Mouse (Mus musculus) neural tube, embryonic 12.5 days (tissue): ENCODE measurements around the gene Tunar. TPM values are rescaled to one million over a fixed set of nuclear protein-coding genes. Genes with fewer than 3 reads are reported as not detected.

Source experiments
- ATAC-seq: fragments of 200-750 bp; cut with Nextera tagmentation; 2 replicates; pipeline ENCODE4 v1.8.0; 2017; ENCODE audit warnings: low read depth, mild to moderate bottlenecking, moderate TSS enrichment, moderate library complexity; ENCODE audit not compliant: low FRiP score
- H3K27ac ChIP-seq: fragments of 300-500 bp; sonication (generic); 2 replicates; pipeline ENCODE4 v1.5.1; 2016
- H3K27me3 ChIP-seq: fragments of 300-500 bp; sonication (generic); replicated peaks from 2 replicates; pipeline ENCODE4 v1.6.1; 2016; ENCODE audit warnings: mild to moderate bottlenecking
- H3K36me3 ChIP-seq: fragments of 300-500 bp; sonication (generic); 2 replicates; pipeline ENCODE4 v1.6.1; 2016; ENCODE audit warnings: mild to moderate bottlenecking
- H3K4me1 ChIP-seq: fragments of 300-500 bp; sonication (generic); 2 replicates; pipeline ENCODE4 v1.6.1; 2016
- H3K4me2 ChIP-seq: fragments of 300-500 bp; sonication (generic); replicated peaks from 2 replicates; pipeline ENCODE4 v1.6.1; 2016; ENCODE audit warnings: mild to moderate bottlenecking
- H3K4me3 ChIP-seq: fragments of 300-500 bp; sonication (generic); 2 replicates; pipeline ENCODE4 v1.5.1; 2016
- H3K9ac ChIP-seq: fragments of 300-500 bp; sonication (generic); 2 replicates; pipeline ENCODE4 v1.6.1; 2016; ENCODE audit warnings: mild to moderate bottlenecking
- H3K9me3 ChIP-seq: fragments of 300-500 bp; sonication (generic); 2 replicates; pipeline ENCODE4 v1.6.1; 2016; ENCODE audit warnings: mild to moderate bottlenecking
- WGBS: fragments of 180-500 bp; shearing (Covaris S2); methylation state at CpG from one replicate; pipeline ENCODE4 v1.1.7; 2016; 5-methylcytosine and 5-hydroxymethylcytosine counted together
- polyA plus RNA-seq: library from polyadenylated mRNA; unstranded; fragments of >200 nt; fragmentation: Nextera tagmentation; extraction: Ambion mirVana; gene quantifications from 2 replicates; pipeline ENCODE4 v1.2.1, GENCODE M21; 2016

Tunar gene
- polyA plus RNA-seq, 1 experiment from 2014 or later, result 2.5 TPM

DNA sequence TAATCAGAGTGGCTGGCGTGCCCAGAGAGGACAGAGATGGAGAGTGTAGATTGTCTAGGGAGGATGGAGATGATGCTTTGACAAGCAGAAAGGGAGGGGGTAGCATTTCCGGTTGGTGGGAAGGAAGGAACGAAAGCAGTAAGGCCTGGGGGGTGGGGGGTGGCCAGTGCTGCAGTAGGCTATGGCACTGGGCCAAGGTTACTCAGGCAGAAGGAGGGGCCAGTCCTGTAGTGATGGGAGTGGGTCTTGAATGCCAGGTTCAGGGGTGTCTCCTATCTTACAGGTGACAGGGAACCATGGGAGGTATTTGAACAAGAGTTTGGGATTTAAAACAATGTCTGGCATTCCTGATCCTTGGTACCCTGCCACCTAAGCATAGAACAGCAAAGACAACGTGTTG is 13.2 kb downstream of the Tunar start:
- Histone ChIP-seq H3K4me3 (no peak overlapping the region), H3K9ac (no peak overlapping the region), H3K27me3 (no peaks in the 10 kb centered on the region), H3K27ac (no peak overlapping the region), H3K36me3 (no peaks in the 10 kb centered on the region), H3K9me3 (no peaks in the 10 kb centered on the region), H3K4me2 (no peak overlapping the region), H3K4me1 (no peaks in the 10 kb centered on the region)
- 80% methylated on average over 4 of the region's 4 CpGs for WGBS
- ATAC-seq, result no peak

DNA sequence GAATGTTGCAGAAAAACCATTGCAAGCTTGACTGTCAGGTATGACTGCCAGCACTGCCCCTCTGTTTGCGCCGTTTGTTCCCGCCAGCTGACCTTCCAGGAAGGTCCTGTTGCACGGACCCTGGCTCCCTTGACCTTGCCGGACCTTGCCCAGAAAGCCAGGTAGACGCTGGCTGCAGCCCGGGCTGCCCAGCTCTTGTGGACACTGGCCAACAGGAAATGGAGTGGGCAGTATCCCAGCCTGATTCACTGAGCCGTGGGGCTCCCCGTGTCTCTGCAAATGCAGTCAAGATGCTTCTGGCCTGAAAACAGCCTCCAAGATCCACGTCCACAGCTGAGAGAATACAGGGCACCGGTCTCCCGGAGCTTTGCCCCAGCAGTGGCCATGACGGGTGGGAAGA is 13.6 kb downstream of the Tunar start:
- no peaks in the 10 kb centered on the region for H3K9me3 ChIP-seq
- no peak overlapping the region for H3K4me2 ChIP-seq
- H3K27me3 ChIP-seq, result no peaks in the 10 kb centered on the region
- 91% methylated on average over 13 of the region's 13 CpGs for WGBS
- H3K27ac ChIP-seq, result no peak overlapping the region
- H3K9ac ChIP-seq, result no peak overlapping the region
- no peaks in the 10 kb centered on the region for H3K4me1 ChIP-seq
- no peaks in the 10 kb centered on the region for H3K36me3 ChIP-seq
- no peak overlapping the region for H3K4me3 ChIP-seq
- no peak for ATAC-seq

- WGBS, result 86% methylated on average over 9 of the region's 9 CpGs
- Histone ChIP-seq H3K4me3 (no peak overlapping the region), H3K27ac (no peak overlapping the region), H3K27me3 (no peaks in the 10 kb centered on the region), H3K9ac (no peak overlapping the region), H3K9me3 (no peaks in the 10 kb centered on the region), H3K4me1 (no peaks in the 10 kb centered on the region), H3K4me2 (no peak overlapping the region), H3K36me3 (no peaks in the 10 kb centered on the region)
- no peak for ATAC-seq
Measured at GRCm38 (mm10) chr12:105354266-105354665, 20.6 kb downstream of the Tunar start.

DNA sequence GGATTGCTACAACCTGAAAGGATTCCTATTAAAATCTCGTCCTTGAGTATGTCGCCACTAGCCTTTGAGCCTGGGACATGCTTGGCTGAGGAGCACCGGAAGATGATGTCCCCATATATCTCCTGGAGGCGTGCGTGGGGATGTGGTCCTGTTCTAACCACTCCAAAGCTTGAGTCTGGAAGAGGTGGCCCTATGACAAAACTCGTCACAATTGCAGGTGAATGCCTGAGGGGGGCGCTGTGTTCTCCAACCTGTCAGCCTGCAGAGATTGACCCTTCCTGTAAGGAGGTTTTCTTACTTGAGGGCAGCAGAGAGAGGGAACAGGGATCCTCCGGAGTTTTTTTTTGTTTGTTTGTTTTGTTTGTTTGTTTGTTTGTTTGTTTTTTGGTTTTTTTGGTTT is 21.1 kb downstream of the Tunar start:
- WGBS, result 88% methylated on average over 8 of the region's 8 CpGs
- no peak for ATAC-seq
- Histone ChIP-seq H3K4me2 (no peak overlapping the region), H3K36me3 (no peaks in the 10 kb centered on the region), H3K27me3 (no peaks in the 10 kb centered on the region), H3K4me3 (no peak overlapping the region), H3K4me1 (no peaks in the 10 kb centered on the region), H3K9ac (no peak overlapping the region), H3K27ac (no peak overlapping the region), H3K9me3 (no peaks in the 10 kb centered on the region)

DNA sequence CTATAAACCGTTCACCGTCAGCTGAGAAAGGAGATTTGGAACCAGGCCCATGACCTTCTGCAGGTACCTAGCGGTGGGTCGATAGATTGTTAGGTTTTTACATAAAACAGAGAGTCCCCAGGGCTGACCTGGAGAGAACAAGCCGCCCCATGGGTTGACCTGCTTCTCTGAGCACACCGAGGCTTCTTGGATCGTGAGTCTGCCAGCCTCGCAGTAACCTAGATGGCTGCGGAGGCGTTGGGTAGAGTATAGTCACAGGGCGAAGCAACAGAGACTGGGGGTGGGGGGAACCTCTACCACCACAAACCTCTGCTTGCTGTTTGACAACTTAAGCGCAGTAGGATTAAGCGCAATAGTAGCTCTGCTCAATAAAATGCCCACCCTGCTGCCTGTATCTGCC is 23.1 kb downstream of the Tunar start:
- H3K9me3 ChIP-seq, result no peaks in the 10 kb centered on the region
- H3K4me2 ChIP-seq, result no peak overlapping the region
- H3K36me3 ChIP-seq, result no peaks in the 10 kb centered on the region
- no peak for ATAC-seq
- no peak overlapping the region for H3K4me3 ChIP-seq
- no peaks in the 10 kb centered on the region for H3K27me3 ChIP-seq
- 93% methylated on average over 13 of the region's 13 CpGs for WGBS
- H3K4me1 ChIP-seq, result no peaks in the 10 kb centered on the region
- H3K27ac ChIP-seq, result no peak overlapping the region
- H3K9ac ChIP-seq, result no peak overlapping the region

DNA sequence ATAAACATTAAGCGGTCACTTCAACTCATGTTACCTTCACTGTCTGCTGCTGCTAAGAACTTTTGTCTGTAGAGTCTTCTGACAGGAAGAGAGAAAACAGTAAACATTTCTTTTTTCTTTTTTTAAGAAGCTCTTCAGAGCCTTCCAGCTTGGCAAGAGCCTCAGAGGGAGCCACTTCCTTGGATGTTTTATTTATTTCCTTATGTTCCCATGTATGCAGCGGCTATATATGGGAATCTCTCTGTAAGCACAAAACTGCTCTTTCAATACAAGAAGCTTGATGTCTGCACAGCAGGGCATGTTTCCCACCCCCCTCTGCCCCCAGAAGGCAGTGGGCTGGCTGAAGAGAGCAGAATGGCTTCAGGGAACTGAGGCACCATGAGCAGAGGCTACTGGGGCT is 30.0 kb downstream of the Tunar start:
- no peak overlapping the region for H3K4me3 ChIP-seq
- no peak overlapping the region for H3K9ac ChIP-seq
- no peaks in the 10 kb centered on the region for H3K36me3 ChIP-seq
- no peaks in the 10 kb centered on the region for H3K4me1 ChIP-seq
- 85% methylated on average over 2 of the region's 2 CpGs for WGBS
- no peaks in the 10 kb centered on the region for H3K9me3 ChIP-seq
- ATAC-seq, result no peak
- no peaks in the 10 kb centered on the region for H3K27me3 ChIP-seq
- H3K4me2 ChIP-seq, result no peak overlapping the region
- H3K27ac ChIP-seq, result no peak overlapping the region

GRCm38 (mm10) chr12:105374564-105374963 is 40.9 kb downstream of the Tunar start:
- H3K4me1 ChIP-seq, result no peaks in the 10 kb centered on the region
- H3K36me3 ChIP-seq, result no peaks in the 10 kb centered on the region
- ATAC-seq, result no peak
- H3K27me3 ChIP-seq, result no peaks in the 10 kb centered on the region
- WGBS, result 68% methylated on average over 8 of the region's 8 CpGs
- no peak overlapping the region for H3K4me3 ChIP-seq
- H3K4me2 ChIP-seq, result no peak overlapping the region
- no peak overlapping the region for H3K27ac ChIP-seq
- H3K9me3 ChIP-seq, result no peaks in the 10 kb centered on the region
- H3K9ac ChIP-seq, result no peak overlapping the region

DNA sequence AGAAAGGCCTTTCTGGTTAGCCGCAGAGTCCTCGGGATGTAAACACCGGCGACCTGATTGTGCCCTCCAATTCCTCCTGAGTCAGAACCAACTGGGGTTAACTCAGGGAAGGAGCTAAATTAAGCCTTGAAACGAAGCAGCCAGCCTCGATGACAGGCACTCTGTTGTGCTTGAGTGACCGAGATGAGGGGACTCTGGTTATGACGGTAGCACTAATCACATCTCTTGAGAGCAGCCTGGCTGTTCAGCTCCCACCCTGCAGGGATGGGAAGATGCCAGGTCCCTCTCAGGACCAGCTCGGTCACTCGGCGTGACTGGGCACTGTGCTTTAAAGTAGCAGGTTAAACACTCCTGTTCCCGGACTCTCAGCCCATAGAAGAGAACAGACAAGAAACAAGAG is 43.3 kb downstream of the Tunar start:
- no peaks in the 10 kb centered on the region for H3K36me3 ChIP-seq
- 63% methylated on average over 12 of the region's 12 CpGs for WGBS

GRCm38 (mm10) chr12:105382733-105383132 is 49.1 kb downstream of the Tunar start:
- Histone ChIP-seq H3K27me3 (no peaks in the 10 kb centered on the region), H3K9me3 (no peaks in the 10 kb centered on the region), H3K4me3 (no peak overlapping the region), H3K4me1 (0 out of 2 replicates have a peak, but pooled peaks cover 3% of the 10 kb centered on the region), H3K9ac (no peak overlapping the region), H3K4me2 (no peak overlapping the region), H3K36me3 (no peaks in the 10 kb centered on the region), H3K27ac (no peak overlapping the region)
- 41% methylated on average over 7 of the region's 7 CpGs for WGBS
- no peak for ATAC-seq

More for the DNA sequence above, 43.3 kb downstream of the Tunar start:
- Histone ChIP-seq H3K27me3 (no peaks in the 10 kb centered on the region), H3K4me3 (no peak overlapping the region), H3K9me3 (no peaks in the 10 kb centered on the region), H3K27ac (no peak overlapping the region), H3K4me2 (no peak overlapping the region), H3K4me1 (no peaks in the 10 kb centered on the region), H3K9ac (no peak overlapping the region)
- no peak for ATAC-seq

DNA sequence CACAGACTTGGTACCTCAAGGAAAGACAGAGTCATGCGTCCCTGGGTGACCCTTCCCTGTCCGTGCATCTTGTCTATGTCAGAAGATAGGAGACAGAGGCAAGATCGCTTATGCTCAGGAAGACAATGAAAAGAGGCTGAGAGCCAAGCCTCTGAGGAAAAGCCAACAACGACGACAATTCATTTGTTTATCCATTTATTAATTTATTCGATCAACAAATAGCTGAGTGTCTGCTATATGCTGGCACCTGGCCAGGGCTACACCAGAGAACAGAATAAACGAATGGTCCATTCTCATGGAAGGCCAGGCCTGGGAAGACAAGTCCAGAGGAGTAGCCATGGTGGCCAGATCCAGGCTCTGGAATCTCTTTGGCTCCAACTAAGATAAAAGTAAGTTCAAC is 61.0 kb downstream of the Tunar start:
- Histone ChIP-seq H3K27me3 (no peaks in the 10 kb centered on the region), H3K4me1 (no peaks in the 10 kb centered on the region), H3K27ac (no peak overlapping the region), H3K4me2 (no peak overlapping the region), H3K4me3 (no peak overlapping the region), H3K9me3 (no peaks in the 10 kb centered on the region), H3K36me3 (no peaks in the 10 kb centered on the region), H3K9ac (no peak overlapping the region)
- no peak for ATAC-seq
- WGBS, result 91% methylated on average over 7 of the region's 7 CpGs

DNA sequence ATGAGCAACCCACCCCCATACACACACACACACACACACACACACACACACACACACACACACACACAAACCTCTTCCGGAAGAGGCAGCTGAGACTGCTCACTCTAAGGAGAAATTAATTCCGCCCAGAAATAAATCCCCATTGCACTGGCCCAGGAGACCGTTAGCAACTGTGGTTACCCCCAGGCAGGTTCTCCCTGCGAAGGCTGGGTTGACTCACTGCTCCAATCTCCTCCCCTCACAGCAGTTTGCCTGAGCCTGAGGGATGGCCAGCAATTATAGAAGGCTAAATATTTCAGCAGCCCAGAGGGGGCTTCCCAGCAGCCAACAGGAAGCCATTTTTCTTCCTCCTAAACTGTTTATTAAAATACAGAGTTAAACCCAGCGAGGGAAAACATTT is 64.5 kb downstream of the Tunar start:
- no peaks in the 10 kb centered on the region for H3K9me3 ChIP-seq
- no peak overlapping the region for H3K9ac ChIP-seq
- H3K27me3 ChIP-seq, result no peaks in the 10 kb centered on the region
- H3K27ac ChIP-seq, result no peak overlapping the region
- ATAC-seq, result peak; percentile 72; the same call in 1 of the 2 replicates
- no peak overlapping the region for H3K4me3 ChIP-seq
- WGBS, result 37% methylated on average over 5 of the region's 5 CpGs
- no peaks in the 10 kb centered on the region for H3K36me3 ChIP-seq
- H3K4me2 ChIP-seq, result no peak overlapping the region
- no peaks in the 10 kb centered on the region for H3K4me1 ChIP-seq

- Histone ChIP-seq H3K36me3 (no peaks in the 10 kb centered on the region), H3K9me3 (no peaks in the 10 kb centered on the region), H3K27me3 (no peaks in the 10 kb centered on the region), H3K27ac (no peak overlapping the region), H3K4me2 (no peak overlapping the region), H3K9ac (no peak overlapping the region), H3K4me3 (no peak overlapping the region), H3K4me1 (no peaks in the 10 kb centered on the region)
- ATAC-seq, result no peak
- WGBS, result 66% methylated on average over 5 of the region's 5 CpGs
Measured at GRCm38 (mm10) chr12:105403742-105404141, 70.1 kb downstream of the Tunar start.

DNA sequence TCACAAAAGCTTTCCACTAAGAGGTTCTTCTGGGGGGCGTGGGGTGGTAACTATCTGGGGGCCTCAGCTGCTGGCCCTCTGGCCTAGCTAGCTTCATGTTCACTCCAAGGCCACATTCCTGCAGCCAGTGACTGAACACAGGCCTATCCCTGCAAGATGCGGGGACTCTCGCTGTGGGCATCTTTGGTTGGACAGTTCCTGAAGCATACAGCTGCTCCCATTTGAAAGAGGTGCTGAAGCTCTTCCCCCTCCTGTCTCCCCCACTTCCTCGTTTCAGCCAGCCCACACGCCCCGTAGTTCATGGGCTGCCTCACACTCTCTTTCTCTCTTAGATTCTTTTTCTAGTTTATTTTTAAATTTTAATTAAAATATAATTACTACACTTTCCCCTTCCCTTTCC is 72.3 kb downstream of the Tunar start:
- Histone ChIP-seq H3K27me3 (no peaks in the 10 kb centered on the region), H3K9me3 (no peaks in the 10 kb centered on the region), H3K9ac (no peak overlapping the region), H3K27ac (no peak overlapping the region), H3K4me3 (no peak overlapping the region), H3K4me2 (no peak overlapping the region), H3K4me1 (no peaks in the 10 kb centered on the region), H3K36me3 (no peaks in the 10 kb centered on the region)
- ATAC-seq, result no peak
- 75% methylated on average over 6 of the region's 6 CpGs for WGBS
